28 mouse cellular contexts compared by ENCODE assay signal in the genomic region with DNA sequence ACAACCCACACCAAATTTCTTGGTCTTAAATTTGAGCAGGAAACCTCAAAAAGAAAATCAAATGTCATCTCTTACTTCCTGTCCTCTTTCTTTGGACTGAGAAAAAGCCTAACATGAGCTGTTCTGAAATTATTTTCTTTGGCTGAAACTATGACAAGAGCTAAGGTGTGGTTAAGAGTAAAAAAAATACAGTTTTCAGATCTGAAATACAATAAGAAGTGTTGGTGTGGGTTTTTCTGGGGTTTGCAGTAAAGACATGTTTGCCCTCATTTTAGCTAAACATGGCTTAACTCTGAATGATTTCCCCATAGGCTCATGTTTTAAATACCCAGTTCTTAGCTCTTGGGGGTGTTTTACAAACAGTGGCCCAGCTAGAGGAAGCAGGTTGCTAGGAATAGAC.
"Had no signal": no experiment of that assay in that cellular context is flagged by ENCODE, and none has a peak within 500 bp of the region (broad histone marks: within the 10 kb centered on the region; RNA-seq: fewer than 3 reads in every experiment).

No protein-coding gene starts in this region.

- H3K4me2 ChIP-seq: heart, embryonic 11.5 days; heart, embryonic 13.5 days; heart, embryonic 15.5 days; hindbrain, embryonic 13.5 days; hindbrain, embryonic 15.5 days; intestine, embryonic 15.5 days; kidney, embryonic 15.5 days; limb, embryonic 12.5 days; liver, embryonic 11.5 days; liver, embryonic 13.5 days had no signal

- H3K36me3 ChIP-seq: heart, embryonic 13.5 days; heart, embryonic 15.5 days; hindbrain, embryonic 13.5 days; hindbrain, embryonic 15.5 days; intestine, embryonic 15.5 days; kidney, embryonic 15.5 days; limb, embryonic 10.5 days; limb, embryonic 12.5 days; liver, embryonic 13.5 days had no signal

- H3K4me3 ChIP-seq: heart, adult 2 months; heart, embryonic 13.5 days; heart, embryonic 15.5 days; hindbrain, embryonic 13.5 days; hindbrain, embryonic 15.5 days; intestine, embryonic 15.5 days; kidney, embryonic 15.5 days; layer of hippocampus, adult 2 months; left cerebral cortex, adult 2 months; limb, embryonic 10.5 days; limb, embryonic 12.5 days; liver, embryonic 13.5 days had no signal

- H3K4me1 ChIP-seq: heart, embryonic 13.5 days; heart, embryonic 15.5 days; hindbrain, embryonic 13.5 days; hindbrain, embryonic 15.5 days; intestine, embryonic 15.5 days; kidney, embryonic 15.5 days; limb, embryonic 10.5 days; limb, embryonic 12.5 days; liver, embryonic 13.5 days had no signal

- H3K27ac ChIP-seq: heart, adult 2 months; heart, embryonic 13.5 days; heart, embryonic 15.5 days; hindbrain, embryonic 13.5 days; hindbrain, embryonic 15.5 days; hindbrain, postnatal 0 days; intestine, embryonic 15.5 days; kidney, embryonic 15.5 days; layer of hippocampus, adult 2 months; left cerebral cortex, adult 2 months; limb, embryonic 10.5 days; limb, embryonic 12.5 days; liver, embryonic 13.5 days had no signal

- H3K9ac ChIP-seq: heart, embryonic 13.5 days; heart, embryonic 15.5 days; hindbrain, embryonic 13.5 days; hindbrain, embryonic 15.5 days; intestine, embryonic 15.5 days; kidney, embryonic 15.5 days; limb, embryonic 12.5 days; liver, embryonic 13.5 days had no signal

- H3K27me3 ChIP-seq: heart, embryonic 13.5 days; heart, embryonic 15.5 days; hindbrain, embryonic 13.5 days; hindbrain, embryonic 15.5 days; intestine, embryonic 15.5 days; kidney, embryonic 15.5 days; limb, embryonic 12.5 days; liver, embryonic 13.5 days had no signal

- H3K9me3 ChIP-seq: heart, embryonic 13.5 days; heart, embryonic 15.5 days; hindbrain, embryonic 13.5 days; hindbrain, embryonic 15.5 days; intestine, embryonic 15.5 days; kidney, embryonic 15.5 days; limb, embryonic 10.5 days; limb, embryonic 12.5 days; liver, embryonic 13.5 days had no signal

- ATAC-seq: hindbrain, postnatal 0 days; inflammation-experienced regulatory T-cells, adult 6 months; intestine, embryonic 15.5 days; intestine, postnatal 0 days had no signal

- DNase-seq: gastrocnemius, postnatal 14 days; gastrocnemius, postnatal 36 days; heart, adult 11 months; heart, adult 2 months; heart, postnatal 14 days; heart, postnatal 36 days; kidney, adult 2 months; kidney, adult 9 months; kidney, postnatal 10 days; kidney, postnatal 25 days; kidney, postnatal 4 days; liver; liver, embryonic 13.5 days had no signal
